Mouse (Mus musculus) cerebellum, adult 2 months (tissue): ENCODE measurements at regions not wholly inside any gene's neighbourhood (a gene's known extent, or its start where the extent isn't known, plus 50 kb on each side); places are given as distances from the start of the nearest gene placed in this dataset.
A peak's percentile ranks its signal among the peaks of the same experiment; 100 is the strongest.

ENCODE experiments used
- DNase-seq, 2 experiments: peaks; one replicate each; pipeline ENCODE4 v3.0.0; 2021
- H3K27ac ChIP-seq: fragments of 200-500 bp; 2 replicates; pipeline ENCODE4 v1.5.1; 2012; ENCODE audit warnings: low read length, control low read depth, inconsistent platforms; ENCODE audit not compliant: insufficient read depth
- H3K27me3 ChIP-seq: fragments of 200-500 bp; 2 replicates; pipeline ENCODE4 v1.6.1; 2012; ENCODE audit warnings: inconsistent platforms, mild to moderate bottlenecking, low read length, moderate library complexity; ENCODE audit not compliant: control insufficient read depth, insufficient read depth
- H3K4me1 ChIP-seq: fragments of 200-500 bp; 2 replicates; pipeline ENCODE4 v1.6.1; 2011; ENCODE audit warnings: low read length; ENCODE audit not compliant: control insufficient read depth, insufficient read depth
- H3K4me3 ChIP-seq: fragments of 200-500 bp; replicated peaks from 2 replicates; pipeline ENCODE3; 2011; ENCODE audit warnings: mild to moderate bottlenecking, low read depth, low read length, control low read depth; ENCODE audit not compliant: insufficient read depth
- CTCF ChIP-seq: fragments of 200-500 bp; IDR thresholded peaks from 2 replicates; pipeline ENCODE4 v1.5.1; 2011; ENCODE audit warnings: low read depth, mild to moderate bottlenecking, control low read depth, low read length, moderate library complexity, borderline replicate concordance; ENCODE audit not compliant: insufficient read depth
- POLR2A ChIP-seq: fragments of 200-500 bp; IDR thresholded peaks from 2 replicates; pipeline ENCODE4 v1.6.1; 2011; ENCODE audit warnings: low read length, control low read depth, borderline replicate concordance; ENCODE audit not compliant: insufficient read depth
- WGBS: fragments of 180-500 bp; shearing (Covaris S2); methylation state at CpG from one replicate; pipeline ENCODE4 v1.1.7; 2018; 5-methylcytosine and 5-hydroxymethylcytosine counted together

- Histone ChIP-seq H3K4me3 (peak overlapping the region; percentile 36), H3K27ac (no peak overlapping the region), H3K27me3 (no peaks in the 10 kb centered on the region), H3K4me1 (peaks cover 6% of the 10 kb centered on the region; the same call in 1 of the 2 replicates)
- peak; percentile 29 to 35 for DNase-seq
- 32% methylated on average over 17 of the region's 17 CpGs for WGBS
- TF ChIP-seq CTCF, result no peak
- TF ChIP-seq POLR2A, result no peak
Measured at GRCm38 (mm10) chr12:69446468-69447321, 74.4 kb upstream of the Gm9887 start.

GRCm38 (mm10) chr12:69446085-69446467, 73.8 kb upstream of the Gm9887 start:
- Histone ChIP-seq H3K4me1 (peaks cover 6% of the 10 kb centered on the region; the same call in 1 of the 2 replicates), H3K4me3 (peak overlapping the region; percentile 36), H3K27me3 (no peaks in the 10 kb centered on the region), H3K27ac (no peak overlapping the region)
- no peak for TF ChIP-seq POLR2A
- TF ChIP-seq CTCF, result no peak
- DNase-seq, result no peak
- WGBS, result 19% methylated on average over 10 of the region's 10 CpGs

GRCm38 (mm10) chr12:69442321-69442720, 70.1 kb upstream of the Gm9887 start:
- no peak for TF ChIP-seq POLR2A
- TF ChIP-seq CTCF, result no peak
- Histone ChIP-seq H3K4me1 (peaks cover 6% of the 10 kb centered on the region; the same call in 1 of the 2 replicates), H3K27ac (no peak overlapping the region), H3K27me3 (no peaks in the 10 kb centered on the region), H3K4me3 (no peak overlapping the region)
- DNase-seq, result no peak
- 55% methylated on average over 6 of the region's 6 CpGs for WGBS

- no peak for DNase-seq
Measured at GRCm38 (mm10) chr12:69441764-69442163, 69.5 kb upstream of the Gm9887 start.

GRCm38 (mm10) chr12:69438271-69438670, 66.0 kb upstream of the Gm9887 start:
- TF ChIP-seq POLR2A (no peak), CTCF (no peak)
- DNase-seq, result no peak
- WGBS, result 83% methylated on average over 5 of the region's 5 CpGs
- Histone ChIP-seq H3K27ac (no peak overlapping the region), H3K4me3 (no peak overlapping the region), H3K27me3 (no peaks in the 10 kb centered on the region), H3K4me1 (no peaks in the 10 kb centered on the region)

More at GRCm38 (mm10) chr12:69441764-69442163, 69.5 kb upstream of the Gm9887 start:
- no peak overlapping the region for H3K27ac ChIP-seq
- H3K4me1 ChIP-seq, result peaks cover 4% of the 10 kb centered on the region; the same call in 1 of the 2 replicates
- TF ChIP-seq POLR2A (no peak), CTCF (no peak)
- WGBS, result 91% methylated on average over 4 of the region's 4 CpGs
- no peak overlapping the region for H3K4me3 ChIP-seq
- H3K27me3 ChIP-seq, result no peaks in the 10 kb centered on the region

- Histone ChIP-seq H3K4me3 (no peak overlapping the region), H3K4me1 (no peaks in the 10 kb centered on the region), H3K27me3 (no peaks in the 10 kb centered on the region), H3K27ac (no peak overlapping the region)
- 40% methylated on average over 10 of the region's 10 CpGs for WGBS
- DNase-seq, result no peak
- no peak for TF ChIP-seq POLR2A
- no peak for TF ChIP-seq CTCF
Measured at GRCm38 (mm10) chr12:69436839-69437501, 64.7 kb upstream of the Gm9887 start.

- 88% methylated on average over 4 of the region's 4 CpGs for WGBS
- no peak for TF ChIP-seq POLR2A
- TF ChIP-seq CTCF, result no peak
Measured at GRCm38 (mm10) chr12:69434315-69434714, 62.1 kb upstream of the Gm9887 start.

More at GRCm38 (mm10) chr12:69434315-69434714, 62.1 kb upstream of the Gm9887 start:
- Histone ChIP-seq H3K27me3 (no peaks in the 10 kb centered on the region), H3K4me1 (no peaks in the 10 kb centered on the region), H3K27ac (no peak overlapping the region), H3K4me3 (no peak overlapping the region)
- no peak for DNase-seq
